Mouse (Mus musculus) urinary bladder, postnatal 10 days (tissue): Measurements from ENCODE around the gene Armc6.
"Not testable (repeated sequence)": the region's sequence is repeated elsewhere in the genome, so short reads cannot be mapped to it uniquely, and the experiment has no call there.

ENCODE experiments used
- DNase-seq: peaks from one replicate; pipeline ENCODE4 v3.0.0; 2022; ENCODE audit warnings: low spot score

The Armc6 gene

GRCm38 (mm10) chr8:70230837-70231236 lies 3.4 kb downstream of the Armc6 start:
- no peak for DNase-seq

GRCm38 (mm10) chr8:70227997-70228396 lies 6.3 kb downstream of the Armc6 start:
- no peak for DNase-seq

GRCm38 (mm10) chr8:70223341-70223740 lies 10.9 kb downstream of the Armc6 start:
- DNase-seq = no peak

GRCm38 (mm10) chr8:70222041-70222440 lies 12.2 kb downstream of the Armc6 start:
- DNase-seq = no peak

GRCm38 (mm10) chr8:70220911-70221310 lies 13.4 kb downstream of the Armc6 start:
- DNase-seq = no peak

GRCm38 (mm10) chr8:70220236-70220840 lies 13.9 kb downstream of the Armc6 start:
- no peak for DNase-seq

GRCm38 (mm10) chr8:70219107-70219684 lies 15.1 kb downstream of the Armc6 start:
- no peak for DNase-seq

- no peak for DNase-seq
These were observed 16.8 kb downstream of the Armc6 start for GRCm38 (mm10) chr8:70217441-70217840.

- DNase-seq = no peak
These were observed 17.7 kb downstream of the Armc6 start for GRCm38 (mm10) chr8:70216566-70216965.

- DNase-seq = not testable (repeated sequence)
These were observed 18.1 kb downstream of the Armc6 start for GRCm38 (mm10) chr8:70216161-70216560.

- no peak for DNase-seq
These were observed 19.2 kb downstream of the Armc6 start for GRCm38 (mm10) chr8:70215092-70215491.

GRCm38 (mm10) chr8:70214411-70214810 lies 19.9 kb downstream of the Armc6 start:
- no peak for DNase-seq

GRCm38 (mm10) chr8:70212112-70213055 lies 21.9 kb downstream of the Armc6 start, which contains the start of gene Slc25a42:
TSS of gene Slc25a42 (minus strand) at chr8:70212305.
- peak; percentile 91 for DNase-seq

GRCm38 (mm10) chr8:70211726-70212111 lies 22.5 kb downstream of the Armc6 start:
- DNase-seq = no peak

- no peak for DNase-seq
These were observed 23.0 kb downstream of the Armc6 start for GRCm38 (mm10) chr8:70211275-70211674.

- DNase-seq = no peak
These were observed 23.7 kb downstream of the Armc6 start for GRCm38 (mm10) chr8:70210538-70210937.

- DNase-seq = no peak
These were observed 26.1 kb downstream of the Armc6 start for GRCm38 (mm10) chr8:70208130-70208529.

GRCm38 (mm10) chr8:70204757-70205156 lies 29.5 kb downstream of the Armc6 start:
- DNase-seq = no peak

- no peak for DNase-seq
These were observed 31.2 kb downstream of the Armc6 start for GRCm38 (mm10) chr8:70203072-70203471.

- no peak for DNase-seq
These were observed 32.8 kb downstream of the Armc6 start for GRCm38 (mm10) chr8:70201417-70201816.

- DNase-seq = no peak
These were observed 34.1 kb downstream of the Armc6 start for GRCm38 (mm10) chr8:70200098-70200681.

- no peak for DNase-seq
These were observed 36.7 kb downstream of the Armc6 start for GRCm38 (mm10) chr8:70197603-70198002.
